Mouse (Mus musculus) heart, adult 18-20 months (tissue): ENCODE data around the gene Clk3. TPM values are rescaled to one million over a fixed set of nuclear protein-coding genes. Genes with fewer than 3 reads are reported as not detected.

Experiments
- DNase-seq, 2 experiments: peaks; one replicate each; pipeline ENCODE4 v3.0.0; 2021 to 2022; ENCODE audit warnings: mixed read lengths in 1 of 2
- total RNA-seq, 2 experiments: library from RNA; stranded (reverse); gene quantifications; 2 replicates each; pipeline ENCODE4 v1.2.3; 2021

The Clk3 gene
- total RNA-seq, 2 experiments from 2014 or later = 21.3 to 29.0 TPM

DNA sequence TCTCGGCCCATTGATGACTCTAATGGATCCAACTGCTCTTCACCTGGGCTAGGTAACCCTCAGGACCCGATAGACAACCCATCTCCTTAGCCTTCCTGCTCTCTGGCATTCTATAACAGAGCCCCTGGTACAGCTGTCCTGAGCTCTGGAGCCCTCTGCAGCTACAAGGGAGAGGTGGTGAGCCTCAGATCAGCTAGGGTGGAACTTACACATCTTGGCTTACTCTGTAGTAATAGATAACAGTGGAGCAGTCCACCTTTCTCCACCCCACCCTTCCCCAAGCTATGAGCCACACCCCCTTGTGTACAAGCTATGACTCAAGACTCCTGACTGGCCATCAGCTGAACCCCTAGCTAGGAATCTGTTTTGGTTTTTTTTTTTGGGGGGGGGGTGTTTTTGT is 5.2 kb upstream of the Clk3 start:
- no peak for DNase-seq

GRCm38 (mm10) chr9:57770214-57770613 is 4.6 kb upstream of the Clk3 start:
- DNase-seq = peak in 1 of 2 experiments; percentile 29

DNA sequence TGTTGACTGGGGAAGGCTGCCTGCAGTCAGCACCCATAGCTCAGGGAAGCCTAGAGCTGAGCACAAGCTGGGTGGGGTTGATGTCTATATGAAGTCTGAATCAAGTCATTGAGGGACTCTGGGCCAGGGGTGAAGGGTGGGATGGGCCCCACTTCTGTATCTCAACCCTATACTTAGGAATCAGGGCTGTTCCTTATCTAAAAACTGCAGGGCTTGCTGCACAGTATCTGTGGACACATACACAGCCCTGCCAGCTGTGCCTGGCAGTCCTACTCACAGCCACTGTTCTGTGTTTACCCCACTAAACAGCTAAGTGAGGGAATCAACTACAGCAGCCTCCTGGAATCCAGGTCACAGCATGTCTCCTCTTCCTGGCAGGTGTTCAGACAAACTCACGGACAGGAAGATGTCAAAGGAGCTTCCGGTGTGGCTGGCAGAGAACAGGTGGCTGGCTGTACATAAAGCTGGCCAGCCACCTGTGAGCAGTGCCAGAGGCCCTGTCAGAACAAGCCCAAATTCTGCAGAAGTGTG is 3.9 kb upstream of the Clk3 start:
- peak in 1 of 2 experiments; percentile 48 for DNase-seq

DNA sequence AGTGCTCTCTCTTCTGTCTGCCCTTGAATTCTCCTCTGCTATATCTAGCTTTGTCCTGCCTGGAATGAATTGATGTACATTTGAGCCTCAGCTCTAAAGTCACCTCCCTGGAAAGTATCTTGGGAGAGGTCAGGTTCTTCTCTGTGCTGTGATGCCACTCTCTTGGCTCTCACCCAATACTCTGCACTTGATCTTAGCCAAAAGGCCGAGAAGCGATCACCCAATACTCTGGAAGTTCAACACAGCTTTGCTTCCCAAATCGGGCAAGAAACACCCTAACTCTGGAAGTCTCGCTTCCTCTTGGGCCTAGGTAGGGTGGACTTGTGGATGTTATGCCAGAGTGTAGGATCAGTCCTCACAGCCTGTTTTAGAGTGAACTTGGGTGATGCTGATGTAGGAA is 1.6 kb upstream of the Clk3 start:
- DNase-seq = no peak

DNA sequence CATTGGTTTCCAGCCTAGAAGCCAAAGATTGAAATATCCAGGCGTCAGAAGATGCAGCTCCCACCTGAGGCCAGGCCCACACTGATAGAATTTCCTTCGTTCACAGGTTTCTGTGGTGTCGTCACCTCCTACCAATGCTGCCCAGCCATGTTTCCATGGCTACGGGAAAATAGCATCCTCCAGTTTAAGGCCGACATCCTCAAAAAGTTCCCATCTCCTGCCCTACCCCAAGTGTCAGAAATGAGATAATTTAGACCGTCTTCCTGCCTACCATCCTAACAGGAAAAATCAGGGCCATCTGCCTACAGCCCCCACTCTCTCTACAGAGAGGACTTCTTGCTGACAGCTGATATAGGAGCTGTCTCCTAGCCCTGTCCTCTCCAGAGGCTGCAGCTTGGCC is 771 bp upstream of the Clk3 start:
- no peak for DNase-seq

DNA sequence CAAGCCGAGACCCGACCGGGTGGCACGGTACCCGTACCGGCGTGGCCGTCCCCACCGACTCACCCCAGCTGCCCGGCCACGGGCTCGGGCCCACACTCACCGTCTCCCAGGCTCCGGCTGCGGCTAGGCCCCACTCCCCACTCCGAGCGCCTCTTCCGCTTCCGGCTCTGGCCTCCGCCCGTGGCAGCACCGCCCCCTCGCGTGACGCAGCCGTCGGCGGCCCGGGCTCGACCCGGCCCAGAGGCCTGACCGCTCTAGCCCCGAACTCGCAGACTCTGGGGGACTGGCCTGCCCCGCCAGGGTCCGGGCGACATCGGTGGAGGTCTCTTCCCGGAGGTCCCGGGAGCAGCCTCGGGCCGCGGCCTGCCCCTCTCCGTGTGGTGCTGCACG is 691 bp downstream of the Clk3 start:
- peak; percentile 96 to 97 for DNase-seq

GRCm38 (mm10) chr9:57764147-57764973 is 1.3 kb downstream of the Clk3 start:
- peak; percentile 77 to 78 for DNase-seq

- DNase-seq = peak; percentile 60 to 71
These were observed 3.1 kb downstream of the Clk3 start for GRCm38 (mm10) chr9:57762563-57762991.

GRCm38 (mm10) chr9:57761563-57762551 is 3.8 kb downstream of the Clk3 start:
- DNase-seq = no peak

GRCm38 (mm10) chr9:57760416-57761146 is 5.1 kb downstream of the Clk3 start:
- DNase-seq = no peak

GRCm38 (mm10) chr9:57759289-57759688 is 6.4 kb downstream of the Clk3 start:
- DNase-seq = peak; percentile 81 to 84

- DNase-seq = no peak
These were observed 7.1 kb downstream of the Clk3 start for GRCm38 (mm10) chr9:57758528-57758927.

GRCm38 (mm10) chr9:57757578-57757977 is 8.1 kb downstream of the Clk3 start:
- DNase-seq = no peak

DNA sequence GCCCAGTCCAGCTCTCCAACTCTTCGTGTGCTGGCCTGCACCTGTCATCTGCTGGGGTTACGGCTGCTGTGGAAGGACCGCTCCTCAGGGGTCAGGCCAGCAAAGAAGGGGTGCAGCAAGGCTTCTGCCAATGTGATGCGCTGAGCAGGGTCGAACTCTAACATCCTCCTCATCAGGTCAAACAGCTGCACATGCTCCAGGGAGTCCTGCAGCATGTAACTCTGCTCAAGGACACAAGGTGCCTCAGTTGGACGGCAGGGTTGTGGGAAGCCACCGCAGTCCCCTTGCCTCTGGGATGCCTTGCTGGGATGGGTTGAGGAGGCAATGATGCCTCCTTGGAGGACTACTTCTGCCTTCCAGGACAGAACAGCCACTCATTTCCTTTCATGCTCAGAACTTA is 14.8 kb downstream of the Clk3 start:
- no peak for DNase-seq

DNA sequence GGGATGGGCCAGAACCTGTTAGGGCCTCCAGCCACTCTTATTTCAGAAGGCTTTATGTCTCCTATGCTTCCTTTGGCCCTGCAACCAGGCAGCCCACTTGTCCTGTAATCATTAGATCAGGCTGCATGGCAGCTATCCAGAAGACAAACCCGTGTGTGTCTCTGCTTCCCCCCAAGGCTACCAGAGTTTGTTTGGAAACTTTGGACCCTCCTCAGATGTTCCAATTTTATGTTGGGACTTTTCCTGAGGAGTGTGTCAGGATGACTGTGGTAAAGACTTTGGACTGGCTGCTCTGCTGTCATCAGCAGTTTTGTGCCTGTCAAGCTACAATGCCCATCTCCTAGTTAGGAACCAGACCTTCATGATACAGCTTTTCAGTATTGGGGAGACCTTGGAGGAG is 16.8 kb downstream of the Clk3 start:
- no peak for DNase-seq

DNA sequence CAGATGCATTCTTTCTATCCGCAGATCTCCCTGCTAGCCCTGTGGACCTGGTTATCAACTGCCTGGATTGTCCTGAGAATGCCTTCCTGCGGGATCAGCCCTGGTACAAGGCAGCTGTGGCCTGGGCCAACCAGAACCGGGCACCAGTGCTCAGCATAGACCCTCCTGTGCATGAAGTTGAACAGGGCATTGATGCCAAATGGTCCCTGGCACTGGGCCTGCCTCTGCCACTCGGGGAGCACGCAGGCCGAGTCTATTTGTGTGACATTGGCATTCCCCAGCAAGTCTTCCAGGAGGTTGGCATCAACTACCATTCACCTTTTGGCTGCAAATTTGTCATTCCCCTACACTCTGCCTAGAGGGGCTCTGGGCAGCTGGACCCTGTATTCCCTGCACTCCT is 17.5 kb downstream of the Clk3 start:
- peak; percentile 56 to 63 for DNase-seq

GRCm38 (mm10) chr9:57747067-57747466 is 18.6 kb downstream of the Clk3 start:
- DNase-seq = no peak

GRCm38 (mm10) chr9:57744462-57745091 is 21.1 kb downstream of the Clk3 start:
- peak; percentile 46 to 67 for DNase-seq

GRCm38 (mm10) chr9:57739863-57740262 is 25.8 kb downstream of the Clk3 start:
- no peak for DNase-seq

GRCm38 (mm10) chr9:57733606-57734005 is 32.1 kb downstream of the Clk3 start:
- DNase-seq = no peak

GRCm38 (mm10) chr9:57728312-57728711 is 37.3 kb downstream of the Clk3 start:
- no peak for DNase-seq
